Mouse (Mus musculus) myocyte (in vitro differentiated cells): Measurements from ENCODE around the gene Per1.

Experiments
- CEBPB ChIP-seq: IDR thresholded peaks from 2 replicates; pipeline ENCODE4 v1.6.1; 2011; ENCODE audit warnings: mild to moderate bottlenecking, moderate library complexity; ENCODE audit not compliant: poor library complexity, insufficient read depth, severe bottlenecking
- MAX ChIP-seq: IDR thresholded peaks from one replicate; pipeline ENCODE4 v1.6.1; 2011; ENCODE audit warnings: low read depth, mild to moderate bottlenecking, control low read depth
- MYOD1 ChIP-seq, 3 experiments: IDR thresholded peaks; one replicate each; pipeline ENCODE4 v1.6.1; 2011; ENCODE audit warnings: control low read depth in 2 of 3, low read depth in 2 of 3, mild to moderate bottlenecking in 2 of 3, moderate library complexity in 1 of 3; ENCODE audit not compliant: insufficient read length in 2 of 3, control insufficient read depth in 1 of 3
- POLR2A ChIP-seq: IDR thresholded peaks from one replicate; pipeline ENCODE4 v1.6.1; 2011; ENCODE audit warnings: low read depth, mild to moderate bottlenecking, control low read depth, moderate library complexity; ENCODE audit not compliant: insufficient read length
- POLR2AphosphoS2 ChIP-seq: IDR thresholded peaks from one replicate; pipeline ENCODE4 v1.6.1; 2011; ENCODE audit warnings: low read depth, control low read depth; ENCODE audit not compliant: insufficient read length
- REST ChIP-seq: IDR thresholded peaks from one replicate; pipeline ENCODE4 v1.6.1; 2011; ENCODE audit warnings: mild to moderate bottlenecking, control low read depth, moderate library complexity; ENCODE audit not compliant: insufficient read depth, insufficient read length
- TCF12 ChIP-seq: IDR thresholded peaks from one replicate; pipeline ENCODE4 v1.6.1; 2011; ENCODE audit warnings: mild to moderate bottlenecking, control low read depth; ENCODE audit not compliant: poor library complexity, insufficient read depth, severe bottlenecking
- TCF3 ChIP-seq: IDR thresholded peaks from one replicate; pipeline ENCODE4 v1.6.1; 2011; ENCODE audit warnings: low read depth, control low read depth; ENCODE audit not compliant: insufficient read length

DNA sequence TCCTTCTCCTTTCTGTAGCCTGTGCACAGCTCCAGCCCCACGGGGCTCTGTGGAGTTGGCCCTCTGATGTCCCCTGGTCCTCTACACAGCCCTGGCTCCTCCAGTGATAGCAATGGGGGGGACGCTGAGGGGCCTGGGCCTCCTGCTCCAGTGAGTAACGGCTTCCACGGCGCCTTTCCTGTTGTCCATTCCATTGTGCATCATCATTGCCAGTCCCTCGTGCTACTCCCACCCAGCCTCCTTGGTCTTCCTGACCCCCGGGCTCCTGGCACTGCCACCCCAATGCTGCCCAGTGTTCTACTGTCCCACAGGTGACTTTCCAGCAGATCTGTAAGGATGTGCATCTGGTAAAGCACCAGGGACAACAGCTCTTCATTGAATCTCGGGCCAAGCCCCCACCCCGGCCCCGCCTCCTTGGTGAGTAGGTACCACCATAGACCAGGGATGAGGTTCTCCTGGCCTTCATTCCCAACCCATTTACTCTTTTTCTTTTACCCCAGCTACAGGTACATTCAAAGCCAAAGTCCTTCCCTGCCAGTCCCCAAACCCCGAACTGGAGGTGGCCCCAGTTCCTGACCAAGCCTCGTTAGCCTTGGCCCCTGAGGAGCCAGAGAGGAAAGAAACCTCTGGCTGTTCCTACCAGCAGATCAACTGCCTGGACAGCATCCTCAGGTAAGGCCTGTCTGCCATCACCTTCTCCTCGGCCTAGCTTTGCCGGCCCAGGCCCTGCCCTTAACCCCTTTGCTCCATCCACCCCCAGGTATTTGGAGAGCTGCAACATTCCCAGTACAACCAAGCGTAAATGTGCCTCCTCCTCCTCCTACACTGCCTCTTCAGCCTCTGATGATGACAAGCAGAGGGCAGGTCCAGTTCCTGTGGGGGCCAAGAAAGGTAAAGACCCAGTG, 8.8 kb downstream of the Per1 start:
- TF ChIP-seq TCF12 (no peak), MAX (no peak), POLR2A (no peak), TCF3 (no peak), REST (no peak), CEBPB (no peak), POLR2AphosphoS2 (no peak), MYOD1 (IDR thresholded peaks at IDR 0.05; ENCODE audit: control insufficient read depth in 1 of 3, insufficient read length in 2 of 3, low read depth in 2 of 3) (no peak)
